Mouse (Mus musculus) G1E (cell line): ENCODE measurements around the gene Spast.

Experiments
- CTCF ChIP-seq: IDR thresholded peaks from 2 replicates; pipeline ENCODE4 v1.5.1; 2012; ENCODE audit warnings: low read depth, low read length, inconsistent platforms, mixed read lengths
- GATA1 ChIP-seq: IDR thresholded peaks from 2 replicates; pipeline ENCODE4 v1.6.1; 2012; ENCODE audit warnings: borderline replicate concordance, low read length, inconsistent platforms, mixed read lengths

GRCm38 (mm10) chr17:74432631-74433030 lies 93.8 kb downstream of the Spast start:
- no peak for TF ChIP-seq CTCF
- no peak for TF ChIP-seq GATA1
